Mouse (Mus musculus) kidney, postnatal 0 days (tissue): Measurements from ENCODE around the gene Suclg2. TPM values are rescaled to one million over a fixed set of nuclear protein-coding genes. Genes with fewer than 3 reads are reported as not detected.
A peak's percentile ranks its signal among the peaks of the same experiment; 100 is the strongest.

Source experiments
- ATAC-seq: fragments of 200-750 bp; cut with Nextera tagmentation; replicated peaks from 2 replicates; pipeline ENCODE4 v1.8.0; 2017; ENCODE audit warnings: low read depth, moderate number of reproducible peaks, moderate TSS enrichment, moderate library complexity; ENCODE audit not compliant: low FRiP score
- DNase-seq: peaks from one replicate; pipeline ENCODE4 v3.0.0-alpha.2; 2016; ENCODE audit warnings: low spot score
- H3K27ac ChIP-seq: fragments of 300-500 bp; sonication (generic); 2 replicates; pipeline ENCODE4 v1.5.1; 2014; ENCODE audit warnings: mild to moderate bottlenecking
- H3K27me3 ChIP-seq: fragments of 300-500 bp; sonication (generic); 2 replicates; pipeline ENCODE4 v1.6.1; 2014; ENCODE audit warnings: low read length, mixed read lengths; ENCODE audit not compliant: insufficient read depth
- H3K36me3 ChIP-seq: fragments of 300-500 bp; sonication (generic); 2 replicates; pipeline ENCODE4 v1.6.1; 2014; ENCODE audit warnings: low read length, mixed read lengths; ENCODE audit not compliant: insufficient read depth
- H3K4me1 ChIP-seq: fragments of 300-500 bp; sonication (generic); replicated peaks from 2 replicates; pipeline ENCODE4 v1.6.1; 2014; ENCODE audit warnings: antibody characterized with exemption, low read length, mixed read lengths; ENCODE audit not compliant: insufficient read depth
- H3K4me2 ChIP-seq: fragments of 300-500 bp; sonication (generic); 2 replicates; pipeline ENCODE4 v1.6.1; 2014; ENCODE audit warnings: mild to moderate bottlenecking, low read length, moderate library complexity, mixed read lengths
- H3K4me3 ChIP-seq: fragments of 300-500 bp; sonication (generic); replicated peaks from 2 replicates; pipeline ENCODE4 v1.5.1; 2014; ENCODE audit warnings: low read depth, low read length
- H3K9ac ChIP-seq: fragments of 300-500 bp; sonication (generic); 2 replicates; pipeline ENCODE4 v1.6.1; 2014; ENCODE audit warnings: low read depth, low read length
- H3K9me3 ChIP-seq: fragments of 300-500 bp; sonication (generic); replicated peaks from 2 replicates; pipeline ENCODE4 v1.6.1; 2016; ENCODE audit warnings: low read length, inconsistent platforms, mixed read lengths
- CTCF ChIP-seq: IDR thresholded peaks from 2 replicates; pipeline ENCODE4 v1.5.1; 2016; ENCODE audit warnings: antibody characterized with exemption, low read depth, mild to moderate bottlenecking, moderate library complexity
- WGBS: fragments of 180-500 bp; shearing (Covaris S2); extraction: QIAGEN DNeasy Blood & Tissue Kit; methylation state at CpG from one replicate; pipeline ENCODE4 v1.1.7; 2014; 5-methylcytosine and 5-hydroxymethylcytosine counted together
- polyA plus RNA-seq: library from polyadenylated mRNA; unstranded; fragments of >200 nt; fragmentation: Nextera tagmentation; extraction: Ambion mirVana; gene quantifications from 2 replicates; pipeline ENCODE4 v1.2.1, GENCODE M21; 2015

Suclg2 gene
- polyA plus RNA-seq, 1 experiment from 2014 or later, result 143 TPM

GRCm38 (mm10) chr6:95621821-95622220 is 96.8 kb downstream of the Suclg2 start:
- no peak overlapping the region for H3K4me3 ChIP-seq
- no peaks in the 10 kb centered on the region for H3K36me3 ChIP-seq
- H3K4me1 ChIP-seq, result no peaks in the 10 kb centered on the region
- no peak overlapping the region for H3K9ac ChIP-seq
- TF ChIP-seq CTCF, result no peak
- no peaks in the 10 kb centered on the region for H3K9me3 ChIP-seq
- ATAC-seq (no peak), DNase-seq (peak; percentile 8)
- H3K4me2 ChIP-seq, result no peak overlapping the region
- 59% methylated on average over 2 of the region's 2 CpGs for WGBS
- no peaks in the 10 kb centered on the region for H3K27me3 ChIP-seq
- no peak overlapping the region for H3K27ac ChIP-seq

DNA sequence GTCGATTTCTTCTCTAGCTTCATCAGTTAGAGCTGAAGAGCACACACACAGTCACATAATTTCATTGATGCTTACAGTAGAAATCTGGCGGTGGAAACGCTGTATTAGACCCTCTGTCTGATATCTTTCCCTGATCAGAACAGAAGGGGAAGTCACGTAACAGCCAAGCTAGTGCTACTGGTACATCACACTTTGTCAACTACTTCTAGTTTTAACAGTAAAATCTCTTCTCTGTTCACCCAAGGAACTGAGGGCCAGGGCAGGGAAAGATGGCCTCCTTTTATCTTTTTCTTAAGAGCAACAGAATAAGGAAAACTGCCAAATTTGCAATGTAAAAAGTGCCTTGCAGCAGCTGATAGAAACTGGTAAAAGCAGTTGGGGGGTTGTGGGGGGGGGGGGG is 97.8 kb downstream of the Suclg2 start:
- DNase-seq (no peak), ATAC-seq (no peak)
- H3K4me3 ChIP-seq, result no peak overlapping the region
- H3K4me1 ChIP-seq, result no peaks in the 10 kb centered on the region
- WGBS, result 86% methylated on average over 4 of the region's 4 CpGs
- H3K9ac ChIP-seq, result no peak overlapping the region
- no peak for TF ChIP-seq CTCF
- no peak overlapping the region for H3K4me2 ChIP-seq
- H3K27ac ChIP-seq, result no peak overlapping the region
- H3K27me3 ChIP-seq, result no peaks in the 10 kb centered on the region
- no peaks in the 10 kb centered on the region for H3K36me3 ChIP-seq
- no peaks in the 10 kb centered on the region for H3K9me3 ChIP-seq

GRCm38 (mm10) chr6:95619817-95620216 is 98.8 kb downstream of the Suclg2 start:
- Histone ChIP-seq H3K4me3 (no peak overlapping the region), H3K9ac (no peak overlapping the region), H3K4me1 (no peaks in the 10 kb centered on the region), H3K36me3 (no peaks in the 10 kb centered on the region), H3K27ac (no peak overlapping the region), H3K27me3 (no peaks in the 10 kb centered on the region), H3K4me2 (no peak overlapping the region), H3K9me3 (no peaks in the 10 kb centered on the region)
- no peak for DNase-seq
- TF ChIP-seq CTCF, result no peak
- ATAC-seq, result no peak

GRCm38 (mm10) chr6:95618434-95618833 is 100.2 kb downstream of the Suclg2 start:
- Histone ChIP-seq H3K4me3 (no peak overlapping the region), H3K27me3 (no peaks in the 10 kb centered on the region), H3K27ac (no peak overlapping the region), H3K4me1 (0 out of 2 replicates have a peak, but pooled peaks cover under 1% of the 10 kb centered on the region), H3K4me2 (no peak overlapping the region), H3K9ac (no peak overlapping the region), H3K9me3 (no peaks in the 10 kb centered on the region), H3K36me3 (no peaks in the 10 kb centered on the region)
- ATAC-seq (no peak), DNase-seq (no peak)
- WGBS, result 94% methylated on average over 4 of the region's 4 CpGs
- TF ChIP-seq CTCF, result no peak

GRCm38 (mm10) chr6:95613228-95613627 is 105.4 kb downstream of the Suclg2 start:
- no peaks in the 10 kb centered on the region for H3K9me3 ChIP-seq
- DNase-seq, result no peak

DNA sequence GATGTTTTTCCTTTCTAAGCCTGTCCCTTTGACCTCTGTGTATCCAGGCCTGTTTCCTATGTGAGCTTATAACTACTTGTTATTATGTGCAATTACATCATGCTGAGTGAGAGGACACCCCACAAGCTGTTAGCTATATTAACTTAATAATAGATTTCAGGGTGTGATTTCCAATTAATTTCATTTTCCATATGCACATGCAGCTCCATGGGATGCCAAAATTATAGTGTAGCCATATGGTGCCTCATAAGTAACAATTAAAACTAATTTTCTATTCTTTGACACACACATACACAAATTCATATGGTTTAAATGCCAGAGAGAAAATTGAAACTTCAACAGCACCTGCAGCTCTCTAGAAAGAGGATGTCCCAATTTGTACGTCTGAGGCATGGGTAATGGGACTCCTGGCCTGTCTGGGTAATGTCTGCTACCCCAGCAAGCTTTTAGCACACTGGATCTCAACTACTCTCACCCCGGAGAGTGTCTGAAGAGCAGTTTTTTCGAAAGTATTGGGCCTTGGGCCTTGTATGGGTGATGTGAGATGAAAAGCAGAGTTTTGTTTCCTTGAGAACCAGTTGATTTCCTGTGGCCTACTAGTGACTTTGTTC is 106.1 kb downstream of the Suclg2 start:
- 0 out of 2 replicates have a peak, but pooled peaks cover 4% of the 10 kb centered on the region for H3K4me1 ChIP-seq
- no peak for TF ChIP-seq CTCF
- H3K27ac ChIP-seq, result no peak overlapping the region
- DNase-seq (no peak), ATAC-seq (no peak)
- H3K36me3 ChIP-seq, result no peaks in the 10 kb centered on the region
- WGBS, result 84% methylated on average over 3 of the region's 3 CpGs
- H3K27me3 ChIP-seq, result no peaks in the 10 kb centered on the region
- H3K4me3 ChIP-seq, result no peak overlapping the region
- no peak overlapping the region for H3K9ac ChIP-seq
- H3K9me3 ChIP-seq, result no peaks in the 10 kb centered on the region
- H3K4me2 ChIP-seq, result no peak overlapping the region

More at GRCm38 (mm10) chr6:95613228-95613627, 105.4 kb downstream of the Suclg2 start:
- no peak overlapping the region for H3K4me3 ChIP-seq
- H3K27me3 ChIP-seq, result no peaks in the 10 kb centered on the region
- H3K36me3 ChIP-seq, result no peaks in the 10 kb centered on the region
- H3K4me2 ChIP-seq, result no peak overlapping the region
- no peak overlapping the region for H3K27ac ChIP-seq
- H3K4me1 ChIP-seq, result 0 out of 2 replicates have a peak, but pooled peaks cover 4% of the 10 kb centered on the region
- 58% methylated on average over 3 of the region's 3 CpGs for WGBS
- TF ChIP-seq CTCF, result no peak
- ATAC-seq, result no peak
- H3K9ac ChIP-seq, result no peak overlapping the region

GRCm38 (mm10) chr6:95611059-95611458 is 107.5 kb downstream of the Suclg2 start:
- H3K4me2 ChIP-seq, result no peak overlapping the region
- 83% methylated on average over 3 of the region's 3 CpGs for WGBS
- no peak overlapping the region for H3K9ac ChIP-seq
- no peak overlapping the region for H3K27ac ChIP-seq
- H3K4me1 ChIP-seq, result 0 out of 2 replicates have a peak, but pooled peaks cover 4% of the 10 kb centered on the region
- no peak overlapping the region for H3K4me3 ChIP-seq
- TF ChIP-seq CTCF, result no peak
- no peaks in the 10 kb centered on the region for H3K36me3 ChIP-seq
- H3K9me3 ChIP-seq, result no peaks in the 10 kb centered on the region
- no peak for ATAC-seq
- no peaks in the 10 kb centered on the region for H3K27me3 ChIP-seq
- DNase-seq, result no peak
